Mouse (Mus musculus) embryonic facial prominence, embryonic 12.5 days (tissue): ENCODE data around the gene Nbl1. TPM values are rescaled to one million over a fixed set of nuclear protein-coding genes. Genes with fewer than 3 reads are reported as not detected.

Experiments
- ATAC-seq: fragments of 200-750 bp; cut with Nextera tagmentation; 2 replicates; pipeline ENCODE4 v1.8.0; 2017; ENCODE audit not compliant: insufficient number of reproducible peaks, insufficient read depth, low FRiP score, low TSS enrichment
- H3K27ac ChIP-seq: fragments of 300-500 bp; sonication (generic); 2 replicates; pipeline ENCODE4 v1.5.1; 2016; ENCODE audit warnings: mild to moderate bottlenecking
- H3K27me3 ChIP-seq: fragments of 300-500 bp; sonication (generic); 2 replicates; pipeline ENCODE4 v1.6.1; 2016; ENCODE audit warnings: mild to moderate bottlenecking, moderate library complexity
- H3K36me3 ChIP-seq: fragments of 300-500 bp; sonication (generic); 2 replicates; pipeline ENCODE4 v1.6.1; 2016; ENCODE audit warnings: mild to moderate bottlenecking
- H3K4me1 ChIP-seq: fragments of 300-500 bp; sonication (generic); 2 replicates; pipeline ENCODE4 v1.6.1; 2016
- H3K4me2 ChIP-seq: fragments of 300-500 bp; sonication (generic); replicated peaks from 2 replicates; pipeline ENCODE4 v1.6.1; 2016; ENCODE audit warnings: mild to moderate bottlenecking, moderate library complexity
- H3K4me3 ChIP-seq: fragments of 300-500 bp; sonication (generic); 2 replicates; pipeline ENCODE4 v1.5.1; 2016; ENCODE audit warnings: mild to moderate bottlenecking
- H3K9ac ChIP-seq: fragments of 300-500 bp; sonication (generic); 2 replicates; pipeline ENCODE4 v1.6.1; 2016; ENCODE audit warnings: mild to moderate bottlenecking, moderate library complexity
- H3K9me3 ChIP-seq: fragments of 300-500 bp; sonication (generic); 2 replicates; pipeline ENCODE4 v1.6.1; 2016; ENCODE audit warnings: mild to moderate bottlenecking, moderate library complexity
- WGBS: fragments of 180-500 bp; shearing (Covaris S2); methylation state at CpG from one replicate; pipeline ENCODE4 v1.1.7; 2016; 5-methylcytosine and 5-hydroxymethylcytosine counted together
- polyA plus RNA-seq: library from polyadenylated mRNA; unstranded; fragments of >200 nt; fragmentation: Nextera tagmentation; extraction: Ambion mirVana; gene quantifications from 2 replicates; pipeline ENCODE4 v1.2.1, GENCODE M21; 2016

Nbl1 gene
- polyA plus RNA-seq, 1 experiment from 2014 or later = 161 TPM

- H3K27me3 ChIP-seq = 0 out of 2 replicates have a peak, but pooled peaks cover 3% of the 10 kb centered on the region
- H3K9ac ChIP-seq = no peak overlapping the region
- no peak overlapping the region for H3K4me3 ChIP-seq
- H3K27ac ChIP-seq = no peak overlapping the region
- no peak for ATAC-seq
- no peaks in the 10 kb centered on the region for H3K36me3 ChIP-seq
- no peak overlapping the region for H3K4me2 ChIP-seq
- no peaks in the 10 kb centered on the region for H3K4me1 ChIP-seq
- 74% methylated on average over 5 of the region's 5 CpGs for WGBS
- no peaks in the 10 kb centered on the region for H3K9me3 ChIP-seq
Observed at GRCm38 (mm10) chr4:139057291-139057690, 35.5 kb downstream of the Nbl1 start.

- ATAC-seq = no peak
- H3K27ac ChIP-seq = no peak overlapping the region
- no peaks in the 10 kb centered on the region for H3K36me3 ChIP-seq
- no peak overlapping the region for H3K4me3 ChIP-seq
- 0 out of 2 replicates have a peak, but pooled peaks cover 3% of the 10 kb centered on the region for H3K27me3 ChIP-seq
- 67% methylated on average over 3 of the region's 3 CpGs for WGBS
- H3K9me3 ChIP-seq = no peaks in the 10 kb centered on the region
- H3K4me1 ChIP-seq = no peaks in the 10 kb centered on the region
- H3K4me2 ChIP-seq = no peak overlapping the region
- no peak overlapping the region for H3K9ac ChIP-seq
Observed at GRCm38 (mm10) chr4:139055744-139056143, 37.0 kb downstream of the Nbl1 start.

GRCm38 (mm10) chr4:139055336-139055735 lies 37.5 kb downstream of the Nbl1 start:
- H3K9me3 ChIP-seq = no peaks in the 10 kb centered on the region
- 0 out of 2 replicates have a peak, but pooled peaks cover 3% of the 10 kb centered on the region for H3K27me3 ChIP-seq
- no peaks in the 10 kb centered on the region for H3K36me3 ChIP-seq
- WGBS = 86% methylated on average over 4 of the region's 4 CpGs
- H3K4me2 ChIP-seq = no peak overlapping the region
- H3K27ac ChIP-seq = no peak overlapping the region
- no peak overlapping the region for H3K4me3 ChIP-seq
- ATAC-seq = no peak
- no peaks in the 10 kb centered on the region for H3K4me1 ChIP-seq
- no peak overlapping the region for H3K9ac ChIP-seq

- H3K27ac ChIP-seq = no peak overlapping the region
- no peaks in the 10 kb centered on the region for H3K9me3 ChIP-seq
- no peak overlapping the region for H3K4me2 ChIP-seq
- no peaks in the 10 kb centered on the region for H3K36me3 ChIP-seq
- H3K4me1 ChIP-seq = no peaks in the 10 kb centered on the region
- ATAC-seq = no peak
- no peak overlapping the region for H3K4me3 ChIP-seq
- H3K27me3 ChIP-seq = 0 out of 2 replicates have a peak, but pooled peaks cover 3% of the 10 kb centered on the region
- 45% methylated on average over 9 of the region's 9 CpGs for WGBS
- H3K9ac ChIP-seq = no peak overlapping the region
Observed at GRCm38 (mm10) chr4:139054300-139054923, 38.4 kb downstream of the Nbl1 start.

- Histone ChIP-seq H3K4me1 (no peaks in the 10 kb centered on the region), H3K36me3 (no peaks in the 10 kb centered on the region), H3K4me2 (no peak overlapping the region), H3K9ac (no peak overlapping the region), H3K27ac (no peak overlapping the region), H3K4me3 (no peak overlapping the region), H3K27me3 (no peaks in the 10 kb centered on the region), H3K9me3 (no peaks in the 10 kb centered on the region)
- ATAC-seq = no peak
- WGBS = 48% methylated on average over 5 of the region's 5 CpGs
Observed at GRCm38 (mm10) chr4:139053391-139053790, 39.4 kb downstream of the Nbl1 start.

- Histone ChIP-seq H3K27me3 (no peaks in the 10 kb centered on the region), H3K4me2 (no peak overlapping the region), H3K36me3 (no peaks in the 10 kb centered on the region), H3K4me1 (no peaks in the 10 kb centered on the region), H3K9ac (no peak overlapping the region), H3K27ac (no peak overlapping the region), H3K4me3 (no peak overlapping the region), H3K9me3 (no peaks in the 10 kb centered on the region)
- WGBS = 82% methylated on average over 7 of the region's 7 CpGs
- no peak for ATAC-seq
Observed at GRCm38 (mm10) chr4:139052796-139053195, 40.0 kb downstream of the Nbl1 start.

GRCm38 (mm10) chr4:139048518-139048917 lies 44.3 kb downstream of the Nbl1 start:
- H3K27me3 ChIP-seq = no peaks in the 10 kb centered on the region
- H3K9ac ChIP-seq = no peak overlapping the region
- no peaks in the 10 kb centered on the region for H3K9me3 ChIP-seq
- no peak overlapping the region for H3K27ac ChIP-seq
- WGBS = 81% methylated on average over 6 of the region's 6 CpGs
- H3K4me2 ChIP-seq = no peak overlapping the region
- no peaks in the 10 kb centered on the region for H3K36me3 ChIP-seq
- ATAC-seq = no peak
- H3K4me1 ChIP-seq = no peaks in the 10 kb centered on the region; the same call in 1 of the 2 replicates
- H3K4me3 ChIP-seq = no peak overlapping the region

GRCm38 (mm10) chr4:139046354-139046753 lies 46.4 kb downstream of the Nbl1 start:
- H3K4me3 ChIP-seq = no peak overlapping the region
- H3K4me1 ChIP-seq = peaks cover 3% of the 10 kb centered on the region; the same call in 1 of the 2 replicates
- H3K4me2 ChIP-seq = no peak overlapping the region
- H3K9ac ChIP-seq = no peak overlapping the region
- no peaks in the 10 kb centered on the region for H3K27me3 ChIP-seq
- no peaks in the 10 kb centered on the region for H3K9me3 ChIP-seq
- 63% methylated on average over 5 of the region's 5 CpGs for WGBS
- no peak overlapping the region for H3K27ac ChIP-seq
- ATAC-seq = no peak
- no peaks in the 10 kb centered on the region for H3K36me3 ChIP-seq

GRCm38 (mm10) chr4:139044566-139044965 lies 48.2 kb downstream of the Nbl1 start:
- ATAC-seq = no peak
- Histone ChIP-seq H3K27me3 (0 out of 2 replicates have a peak, but pooled peaks cover 3% of the 10 kb centered on the region), H3K4me3 (no peak overlapping the region), H3K9me3 (no peaks in the 10 kb centered on the region), H3K4me2 (no peak overlapping the region), H3K9ac (no peak overlapping the region), H3K27ac (no peak overlapping the region), H3K36me3 (no peaks in the 10 kb centered on the region), H3K4me1 (peaks cover 18% of the 10 kb centered on the region)
- 89% methylated on average over 5 of the region's 5 CpGs for WGBS

- no peak for ATAC-seq
- Histone ChIP-seq H3K36me3 (no peaks in the 10 kb centered on the region), H3K27ac (no peak overlapping the region), H3K9me3 (no peaks in the 10 kb centered on the region), H3K4me1 (peaks cover 18% of the 10 kb centered on the region), H3K4me3 (no peak overlapping the region), H3K27me3 (peaks cover 3% of the 10 kb centered on the region; the same call in 1 of the 2 replicates), H3K4me2 (no peak overlapping the region), H3K9ac (no peak overlapping the region)
- WGBS = 86% methylated on average over 2 of the region's 2 CpGs
Observed at GRCm38 (mm10) chr4:139043600-139043999, 49.2 kb downstream of the Nbl1 start.

- Histone ChIP-seq H3K4me3 (no peak overlapping the region), H3K9me3 (no peaks in the 10 kb centered on the region), H3K4me1 (peaks cover 21% of the 10 kb centered on the region), H3K27ac (no peak overlapping the region), H3K27me3 (peaks cover 3% of the 10 kb centered on the region; the same call in 1 of the 2 replicates), H3K36me3 (no peaks in the 10 kb centered on the region), H3K9ac (no peak overlapping the region), H3K4me2 (no peak overlapping the region)
- WGBS = 84% methylated on average over 5 of the region's 5 CpGs
- no peak for ATAC-seq
Observed at GRCm38 (mm10) chr4:139042611-139043010, 50.2 kb downstream of the Nbl1 start.

- peaks cover 23% of the 10 kb centered on the region for H3K4me1 ChIP-seq
- no peaks in the 10 kb centered on the region for H3K36me3 ChIP-seq
- peaks cover 3% of the 10 kb centered on the region; the same call in 1 of the 2 replicates for H3K27me3 ChIP-seq
- H3K4me2 ChIP-seq = peak overlapping the region; percentile 18; the same call in 1 of the 2 replicates
- H3K9me3 ChIP-seq = no peaks in the 10 kb centered on the region
- WGBS = 1% methylated on average over 10 of the region's 10 CpGs
- no peak for ATAC-seq
- no peak overlapping the region for H3K4me3 ChIP-seq
- H3K9ac ChIP-seq = no peak overlapping the region
- no peak overlapping the region for H3K27ac ChIP-seq
Observed at GRCm38 (mm10) chr4:139040084-139040839, 52.5 kb downstream of the Nbl1 start.
